Mouse (Mus musculus) common myeloid progenitor, adult 5-6 weeks (primary cell): ENCODE results near the gene Fam111a. TPM values are rescaled to one million over a fixed set of nuclear protein-coding genes. Genes with fewer than 3 reads are reported as not detected.

Experiments used
- ATAC-seq: replicated peaks from 2 replicates; pipeline ENCODE4 v1.8.0; 2016; ENCODE audit warnings: low read depth, mild to moderate bottlenecking, moderate TSS enrichment, inconsistent platforms; ENCODE audit not compliant: poor library complexity, severe bottlenecking
- total RNA-seq: library from RNA; stranded (forward); fragments of 200-1000, 187-1606 nt; gene quantifications from 2 replicates; pipeline ENCODE4 v1.2.3, GENCODE M21; 2017

Fam111a gene
- total RNA-seq, 1 experiment from 2014 or later = 222 TPM

DNA sequence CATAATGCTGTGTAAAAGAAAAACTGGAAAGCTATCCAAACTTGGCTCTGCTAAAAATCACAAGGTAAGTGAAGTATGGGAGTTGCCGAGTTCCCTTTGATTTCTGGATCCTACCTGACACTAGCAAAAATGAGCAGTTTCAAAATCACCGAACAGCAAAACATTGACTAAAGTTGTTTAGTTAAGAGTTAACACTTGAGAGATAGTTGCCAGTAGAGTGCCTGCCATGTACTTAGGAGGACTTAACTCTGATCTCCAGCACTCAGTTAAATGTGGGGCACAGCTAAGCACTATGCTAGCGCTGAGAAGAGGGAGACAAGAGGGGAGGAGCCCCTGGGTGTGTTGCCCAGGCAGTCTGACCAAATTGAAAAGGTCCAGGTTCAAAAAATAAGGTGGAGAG is 53.1 kb downstream of the Fam111a start:
- ATAC-seq = no peak

DNA sequence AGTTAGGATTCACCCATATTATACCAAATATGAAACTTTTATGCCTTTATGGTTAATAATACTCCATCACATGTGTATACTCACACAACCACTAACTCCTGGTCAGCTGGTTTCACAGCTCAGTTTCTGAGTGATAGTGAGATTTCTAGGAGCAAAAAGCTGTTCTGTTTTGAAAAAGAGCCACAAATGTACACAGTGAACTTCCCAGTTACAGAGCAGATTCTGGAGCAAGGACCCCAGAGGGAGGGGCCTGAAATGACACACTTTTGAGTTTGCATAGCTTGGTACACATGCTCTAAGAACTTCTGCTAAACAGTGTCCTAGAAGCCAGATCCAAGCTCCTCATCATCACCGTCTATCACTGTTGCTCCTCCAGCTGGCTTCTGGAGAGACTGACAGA is 54.1 kb downstream of the Fam111a start, which contains the start of gene Gm4952:
Gm4952 (plus strand) TSS at position 301 of the 400 bp plus-strand sequence.
- ATAC-seq = no peak

- ATAC-seq = no peak
Observed at GRCm38 (mm10) chr19:12600684-12601480, 55.3 kb downstream of the Fam111a start.

DNA sequence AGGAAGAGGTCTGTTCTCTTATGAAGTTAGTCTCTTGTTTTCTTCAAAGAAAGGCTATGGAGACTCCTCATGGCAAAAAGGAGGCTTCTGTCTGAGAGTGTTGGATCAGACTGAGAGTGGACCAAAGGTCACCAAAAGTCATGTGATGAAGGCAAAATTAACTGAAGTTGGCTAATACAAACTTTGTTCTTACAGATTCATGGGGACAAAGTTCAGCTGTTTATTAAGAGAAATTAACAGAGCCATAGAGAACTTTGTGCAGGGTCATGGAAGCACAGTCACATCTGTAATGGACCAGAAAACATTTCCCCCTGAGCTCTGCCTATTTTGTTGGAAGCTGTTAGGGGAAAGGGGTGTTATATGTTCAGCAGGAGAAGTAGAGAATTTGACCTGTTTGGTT is 62.8 kb downstream of the Fam111a start:
- ATAC-seq = no peak

DNA sequence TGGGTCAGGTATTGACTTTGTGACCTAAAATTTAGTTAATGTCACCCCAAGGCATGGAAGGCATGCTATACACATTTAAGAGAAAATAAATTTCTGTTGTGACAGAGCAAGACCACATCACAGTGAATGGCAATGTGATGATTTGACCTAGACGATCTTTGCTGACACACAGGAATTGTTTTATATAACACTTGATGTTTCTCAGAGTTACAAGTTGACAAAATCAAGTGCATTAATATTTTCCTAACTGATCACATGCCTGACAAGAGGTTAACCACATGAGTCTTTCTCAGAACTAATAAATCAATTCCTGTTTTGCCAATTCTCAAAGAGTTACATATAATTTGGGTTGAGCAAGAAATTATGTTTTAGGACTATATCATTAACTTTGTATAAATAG is 68.1 kb downstream of the Fam111a start:
- ATAC-seq = no peak

DNA sequence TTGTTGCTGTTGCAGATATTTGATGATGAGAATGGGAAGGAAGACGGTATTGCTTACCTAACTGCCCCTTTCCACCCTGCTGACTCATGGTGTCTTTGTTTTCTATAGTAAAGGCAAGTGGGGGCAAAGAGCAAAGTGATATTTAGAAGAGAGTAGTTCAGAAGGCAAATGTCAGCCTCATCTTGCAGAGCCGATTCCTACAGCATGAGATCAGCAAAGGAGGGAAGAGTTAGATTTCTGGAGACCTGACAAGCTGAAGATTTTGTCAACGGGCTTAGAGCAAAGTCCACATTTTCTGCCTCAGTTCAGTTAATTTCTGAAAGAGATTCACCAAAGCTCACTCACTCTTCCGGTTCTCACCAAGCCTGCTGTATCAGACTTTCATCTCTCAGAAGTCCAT is 87.6 kb downstream of the Fam111a start, which contains the start of gene Glyat:
Glyat (plus strand) TSS at position 133 of the 400 bp plus-strand sequence.
- no peak for ATAC-seq

DNA sequence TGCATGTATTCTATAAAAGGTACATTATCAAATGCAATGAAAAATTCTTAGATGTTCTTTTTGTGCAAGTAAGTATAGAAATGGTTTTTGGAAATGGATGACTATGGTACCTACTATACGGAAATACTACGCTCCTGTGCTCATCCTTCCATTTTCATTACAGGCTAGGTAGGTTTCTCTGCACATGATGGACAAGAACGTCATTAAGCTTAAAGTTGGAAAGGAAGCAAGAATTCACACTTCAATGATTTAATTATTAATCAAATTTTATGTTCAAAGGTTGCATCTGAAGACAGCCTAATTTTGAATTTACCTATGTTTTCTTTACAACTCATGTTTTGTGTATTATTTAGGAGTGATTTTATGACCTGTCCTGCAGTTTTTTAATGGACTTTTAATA is 88.7 kb downstream of the Fam111a start:
- ATAC-seq = no peak

- no peak for ATAC-seq
Observed at GRCm38 (mm10) chr19:12634963-12635362, 89.4 kb downstream of the Fam111a start.

- no peak for ATAC-seq
Observed at GRCm38 (mm10) chr19:12636863-12637262, 91.3 kb downstream of the Fam111a start.

- no peak for ATAC-seq
Observed at GRCm38 (mm10) chr19:12638049-12638448, 92.5 kb downstream of the Fam111a start.

Other genes with a start within 250 kb of the Fam111a start
- not detected in 2 replicates for gene Olfr1436, start 246.6 kb upstream of the Fam111a start, total RNA-seq
- gene Olfr1437, start 220.6 kb upstream of the Fam111a start, total RNA-seq = not detected in 2 replicates
- gene Olfr1438-ps1, start 209.8 kb upstream of the Fam111a start, total RNA-seq = not detected in 2 replicates
- gene Olfr1440, start 158.5 kb upstream of the Fam111a start, total RNA-seq = not detected in 2 replicates
- not detected in 2 replicates for gene Olfr1441, start 128.3 kb upstream of the Fam111a start, total RNA-seq
- not detected in 2 replicates for gene Pfpl, start 117.8 kb upstream of the Fam111a start, total RNA-seq
- gene Mpeg1, start 85.0 kb upstream of the Fam111a start, total RNA-seq = 27.4 and 39.1 TPM in 2 replicates
- 11.4 and 14.4 TPM in 2 replicates for gene Dtx4, start 44.3 kb upstream of the Fam111a start, total RNA-seq
- not detected in 2 replicates for gene Gm4952, start 54.2 kb downstream of the Fam111a start, total RNA-seq
- gene Glyat, start 87.6 kb downstream of the Fam111a start, total RNA-seq = not detected in 2 replicates
- not detected in 2 replicates for gene Olfr1442, start 124.7 kb downstream of the Fam111a start, total RNA-seq
- gene Olfr1443, start 132.4 kb downstream of the Fam111a start, total RNA-seq = not detected in 2 replicates
- gene Keg1, start 150.0 kb downstream of the Fam111a start, total RNA-seq = not detected in 2 replicates
- 2.2 and 4.0 TPM in 2 replicates for gene Cntf, start 219.9 kb downstream of the Fam111a start, total RNA-seq